Mouse (Mus musculus) heart, embryonic 14.5 days (tissue): ENCODE data around the gene Sipa1l1. TPM values are rescaled to one million over a fixed set of nuclear protein-coding genes. Genes with fewer than 3 reads are reported as not detected.

Experiments used
- ATAC-seq: fragments of 200-750 bp; cut with Nextera tagmentation; 2 replicates; pipeline ENCODE4 v1.8.0; 2017; ENCODE audit warnings: low read depth, moderate TSS enrichment; ENCODE audit not compliant: insufficient number of reproducible peaks, insufficient read depth, low FRiP score
- H3K27ac ChIP-seq, 2 experiments: fragments of 200-500 bp in 1 of 2; fragments of 300-500 bp in 1 of 2; sonication (generic) in 1 of 2; replicated peaks in 1 of 2; 2 replicates each; pipeline ENCODE4 v1.5.1; 2012 to 2014; ENCODE audit warnings: low read depth in 2 of 2, low read length in 2 of 2, control low read depth in 1 of 2, mild to moderate bottlenecking in 1 of 2, mixed read lengths in 1 of 2; ENCODE audit not compliant: control insufficient read depth in 1 of 2, insufficient read depth in 1 of 2
- H3K27me3 ChIP-seq: fragments of 300-500 bp; sonication (generic); 2 replicates; pipeline ENCODE4 v1.6.1; 2014; ENCODE audit warnings: mild to moderate bottlenecking, low read length, control low read depth; ENCODE audit not compliant: control insufficient read depth, insufficient read depth
- H3K36me3 ChIP-seq: fragments of 300-500 bp; sonication (generic); 2 replicates; pipeline ENCODE4 v1.6.1; 2014; ENCODE audit warnings: mild to moderate bottlenecking, control low read depth, low read length, mixed read lengths; ENCODE audit not compliant: control insufficient read depth, insufficient read depth
- H3K4me1 ChIP-seq, 2 experiments: fragments of 200-500 bp in 1 of 2; fragments of 300-500 bp in 1 of 2; sonication (generic) in 1 of 2; 2 replicates each; pipeline ENCODE4 v1.6.1; 2012 to 2014; ENCODE audit warnings: low read length in 2 of 2, control low read depth in 1 of 2, mixed read lengths in 1 of 2; ENCODE audit not compliant: control insufficient read depth in 2 of 2, insufficient read depth in 2 of 2
- H3K4me2 ChIP-seq: fragments of 300-500 bp; sonication (generic); 2 replicates; pipeline ENCODE4 v1.6.1; 2014; ENCODE audit warnings: mild to moderate bottlenecking, low read length
- H3K4me3 ChIP-seq, 2 experiments: fragments of 200-500 bp in 1 of 2; fragments of 300-500 bp in 1 of 2; sonication (generic) in 1 of 2; 2 replicates each; pipeline ENCODE4 v1.5.1; 2012 to 2014; ENCODE audit warnings: low read length in 2 of 2, mild to moderate bottlenecking in 2 of 2, control low read depth in 1 of 2, low read depth in 1 of 2, moderate library complexity in 1 of 2; ENCODE audit not compliant: control insufficient read depth in 1 of 2, insufficient read depth in 1 of 2
- H3K9ac ChIP-seq: fragments of 300-500 bp; sonication (generic); 2 replicates; pipeline ENCODE4 v1.6.1; 2014; ENCODE audit warnings: mild to moderate bottlenecking, low read length
- H3K9me3 ChIP-seq: fragments of 300-500 bp; sonication (generic); 2 replicates; pipeline ENCODE4 v1.6.1; 2016; ENCODE audit warnings: low read length, control low read depth; ENCODE audit not compliant: control insufficient read depth
- WGBS: fragments of 180-500 bp; shearing (Covaris S2); extraction: QIAGEN DNeasy Blood & Tissue Kit; methylation state at CpG from one replicate; pipeline ENCODE4 v1.1.7; 2014; 5-methylcytosine and 5-hydroxymethylcytosine counted together
- polyA plus RNA-seq: library from polyadenylated mRNA; unstranded; fragments of >200 nt; fragmentation: Nextera tagmentation; extraction: Ambion mirVana; gene quantifications from 2 replicates; pipeline ENCODE4 v1.2.1, GENCODE M21; 2014

Gene Sipa1l1
- polyA plus RNA-seq, 1 experiment from 2014 or later = 25.6 TPM

GRCm38 (mm10) chr12:82199286-82199685 is 30.2 kb downstream of the Sipa1l1 start:
- Histone ChIP-seq H3K4me1 (peaks cover 16 to 39% of the 10 kb centered on the region in 2 experiments), H3K27me3 (no peaks in the 10 kb centered on the region), H3K27ac (no peak overlapping the region), H3K4me2 (no peak overlapping the region), H3K4me3 (no peak overlapping the region), H3K9me3 (no peaks in the 10 kb centered on the region), H3K9ac (no peak overlapping the region), H3K36me3 (no peaks in the 10 kb centered on the region)
- 82% methylated on average over 6 of the region's 6 CpGs for WGBS
- ATAC-seq = no peak

DNA sequence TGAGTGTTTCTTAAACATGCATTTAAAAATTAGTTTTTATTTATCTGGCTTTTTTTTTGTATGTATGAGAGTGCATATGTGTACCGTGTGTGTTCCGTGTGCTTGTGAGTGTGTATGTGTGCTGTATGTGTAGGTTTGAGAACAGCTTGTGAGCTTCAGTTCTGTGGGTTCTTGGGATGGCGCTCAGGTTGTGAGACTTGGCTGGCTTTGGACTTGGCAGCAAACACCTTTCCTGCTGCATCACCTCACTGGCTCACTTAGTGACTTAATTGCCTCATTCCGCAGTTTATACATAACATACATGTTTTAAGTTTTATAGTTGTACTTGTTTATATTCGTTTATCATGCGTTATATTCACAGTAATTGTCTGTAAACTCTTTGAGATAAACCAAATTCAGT is 35.0 kb downstream of the Sipa1l1 start:
- H3K4me3 ChIP-seq = no peak overlapping the region
- ATAC-seq = no peak
- no peaks in the 10 kb centered on the region for H3K9me3 ChIP-seq
- no peak overlapping the region for H3K9ac ChIP-seq
- H3K4me1 ChIP-seq = peaks cover 0 to 3% of the 10 kb centered on the region in 2 experiments; a peak in 1 of 4 replicates
- no peak overlapping the region for H3K4me2 ChIP-seq
- WGBS = 91% methylated on average over 6 of the region's 6 CpGs
- H3K27ac ChIP-seq = no peak overlapping the region
- H3K36me3 ChIP-seq = no peaks in the 10 kb centered on the region
- H3K27me3 ChIP-seq = no peaks in the 10 kb centered on the region

GRCm38 (mm10) chr12:82206857-82207647 is 37.9 kb downstream of the Sipa1l1 start:
- ATAC-seq = no peak
- Histone ChIP-seq H3K9me3 (no peaks in the 10 kb centered on the region), H3K27ac (no peak overlapping the region), H3K27me3 (no peaks in the 10 kb centered on the region), H3K36me3 (0 out of 2 replicates have a peak, but pooled peaks cover 5% of the 10 kb centered on the region), H3K4me3 (no peak overlapping the region), H3K9ac (no peak overlapping the region), H3K4me1 (peaks cover 0 to 3% of the 10 kb centered on the region in 2 experiments; a peak in 1 of 4 replicates), H3K4me2 (no peak overlapping the region)
- WGBS = 92% methylated on average over 8 of the region's 8 CpGs

GRCm38 (mm10) chr12:82208046-82208445 is 38.9 kb downstream of the Sipa1l1 start:
- Histone ChIP-seq H3K27ac (no peak overlapping the region), H3K36me3 (0 out of 2 replicates have a peak, but pooled peaks cover 5% of the 10 kb centered on the region), H3K9me3 (no peaks in the 10 kb centered on the region), H3K4me1 (peaks cover 0 to 5% of the 10 kb centered on the region in 2 experiments; a peak in 1 of 4 replicates), H3K9ac (no peak overlapping the region), H3K4me2 (no peak overlapping the region), H3K4me3 (no peak overlapping the region), H3K27me3 (no peaks in the 10 kb centered on the region)
- no peak for ATAC-seq
- WGBS = 75% methylated on average over 3 of the region's 3 CpGs

DNA sequence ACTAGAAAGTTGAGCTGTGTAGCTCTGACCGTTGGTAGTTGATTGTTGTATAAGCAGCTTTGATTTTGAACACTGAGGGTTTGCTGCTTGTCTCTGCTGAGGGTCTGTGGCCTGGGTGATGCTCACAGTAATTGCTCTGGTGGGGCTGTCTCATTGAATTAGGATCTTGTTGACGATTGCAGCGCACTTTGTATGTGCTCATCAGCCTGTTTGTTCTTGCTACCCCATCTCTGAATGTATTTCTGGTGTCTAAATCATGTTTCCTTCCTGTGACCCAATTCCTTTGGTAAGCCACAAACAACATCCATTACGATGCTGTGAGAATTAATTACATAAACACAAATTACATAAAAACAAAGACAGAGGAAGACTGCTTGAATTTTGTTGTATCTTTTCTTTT is 39.5 kb downstream of the Sipa1l1 start:
- ATAC-seq = no peak
- H3K4me1 ChIP-seq = peaks cover 0 to 5% of the 10 kb centered on the region in 2 experiments; a peak in 1 of 4 replicates
- H3K36me3 ChIP-seq = 0 out of 2 replicates have a peak, but pooled peaks cover 5% of the 10 kb centered on the region

GRCm38 (mm10) chr12:82209753-82210152 is 40.6 kb downstream of the Sipa1l1 start:
- 26% methylated on average over 2 of the region's 2 CpGs for WGBS
- Histone ChIP-seq H3K9ac (no peak overlapping the region), H3K27ac (no peak overlapping the region), H3K4me2 (no peak overlapping the region), H3K27me3 (no peaks in the 10 kb centered on the region), H3K9me3 (no peaks in the 10 kb centered on the region), H3K36me3 (0 out of 2 replicates have a peak, but pooled peaks cover 9% of the 10 kb centered on the region), H3K4me1 (peaks cover 1 to 5% of the 10 kb centered on the region in 2 experiments; a peak in 3 of 4 replicates), H3K4me3 (no peak overlapping the region)
- no peak for ATAC-seq

More for the DNA sequence above, 39.5 kb downstream of the Sipa1l1 start:
- no peaks in the 10 kb centered on the region for H3K27me3 ChIP-seq
- no peak overlapping the region for H3K4me3 ChIP-seq
- H3K4me2 ChIP-seq = no peak overlapping the region
- H3K9me3 ChIP-seq = no peaks in the 10 kb centered on the region
- no peak overlapping the region for H3K9ac ChIP-seq
- WGBS = 90% methylated on average over 4 of the region's 4 CpGs
- H3K27ac ChIP-seq = no peak overlapping the region

DNA sequence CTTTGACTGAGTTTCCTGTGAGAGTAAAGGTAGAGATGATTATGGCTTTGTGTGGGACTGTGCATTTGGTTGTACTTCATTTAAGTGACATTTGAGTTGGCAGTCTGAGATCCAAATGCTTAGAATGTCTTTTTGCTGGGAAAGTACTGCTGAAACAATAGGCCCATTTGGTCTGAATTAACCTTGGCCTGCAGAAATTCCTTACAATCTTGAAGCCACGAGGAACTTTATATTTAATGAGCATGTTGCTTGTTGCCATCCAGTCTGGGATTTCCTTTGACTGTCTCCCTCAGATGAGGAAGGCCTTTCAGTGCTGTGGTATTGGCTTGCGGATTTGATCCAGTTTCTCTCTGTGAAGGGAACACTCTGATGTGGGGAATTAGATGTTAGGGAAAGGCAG is 43.9 kb downstream of the Sipa1l1 start:
- WGBS = 69% methylated on average over 2 of the region's 2 CpGs

More for the DNA sequence above, 43.9 kb downstream of the Sipa1l1 start:
- Histone ChIP-seq H3K4me2 (no peak overlapping the region), H3K27me3 (no peaks in the 10 kb centered on the region), H3K27ac (no peak overlapping the region), H3K9me3 (no peaks in the 10 kb centered on the region), H3K36me3 (0 out of 2 replicates have a peak, but pooled peaks cover 9% of the 10 kb centered on the region), H3K4me3 (no peak overlapping the region), H3K4me1 (peaks cover 4 to 15% of the 10 kb centered on the region in 2 experiments; a peak in 3 of 4 replicates), H3K9ac (no peak overlapping the region)
- ATAC-seq = no peak
